ENCODE assay signal across 9 mouse cellular contexts in the genomic region with DNA sequence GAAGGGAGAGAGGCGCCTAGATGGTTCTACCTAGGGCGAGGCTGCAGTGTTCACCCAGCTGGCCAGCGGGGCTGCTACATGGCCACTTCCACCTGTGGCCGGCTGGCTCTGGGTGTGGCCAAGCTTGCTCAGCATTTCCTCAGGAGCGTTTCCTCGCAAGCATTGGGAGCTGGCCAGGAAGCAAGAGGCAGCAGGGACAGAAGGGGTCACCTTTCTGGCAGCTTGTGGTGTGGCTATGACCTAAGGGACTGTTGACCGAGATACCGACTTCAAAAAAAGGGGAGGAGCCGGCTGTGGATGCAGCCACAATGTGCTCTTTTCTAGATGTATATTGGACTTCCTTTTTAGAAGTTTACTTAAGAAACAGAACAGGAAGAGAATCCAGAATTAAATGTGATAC. TPM values are rescaled to one million over a fixed set of nuclear protein-coding genes. Genes with fewer than 3 reads are reported as not detected.
DNase-seq lines count a peak whose midpoint lies in the region; TF ChIP-seq lines count a peak whose summit lies in the region.
"Had no signal": no experiment of that assay in that cellular context is flagged by ENCODE, and none has a peak within 500 bp of the region (broad histone marks: within the 10 kb centered on the region; RNA-seq: fewer than 3 reads in every experiment).

No protein-coding gene starts in this region.

- no peak for TF ChIP-seq CTCF in bone marrow macrophage, adult 2 months (IDR thresholded peaks at IDR 0.05; ENCODE audit: low read depth, low read length)

- peak; percentile 44 to 58 for DNase-seq in gastrocnemius, postnatal 36 days
- peak; percentile 45 for DNase-seq in kidney, adult 18-20 months
- DNase-seq in lung, postnatal 10 days: peak; percentile 75
- no peak for DNase-seq in layer of hippocampus, postnatal 14 days (ENCODE audit: low spot score in 2 of 2)
- DNase-seq in thymus, adult 18-20 months: no peak
- DNase-seq in ovary, postnatal 14 days (ENCODE audit: low spot score): no peak
- DNase-seq: cerebellum, adult 8-10 months; right cerebral cortex, adult 18-20 months had no signal

- intact Hi-C loops in gastrocnemius, postnatal 36 days (cut with DNase I): no loop called here

- peak overlapping the region; percentile 76 for H3K27ac ChIP-seq in bone marrow macrophage, adult 2 months (ENCODE audit: insufficient read depth, low read depth, low read length)

- no peak overlapping the region for H3K4me3 ChIP-seq in bone marrow macrophage, adult 2 months (ENCODE audit: insufficient read depth, low read length)

- peaks cover 27% of the 10 kb centered on the region for H3K4me1 ChIP-seq in bone marrow macrophage, adult 2 months (ENCODE audit: control insufficient read depth, insufficient read depth, low read length)

- no peak for TF ChIP-seq POLR2A in bone marrow macrophage, adult 2 months (IDR thresholded peaks at IDR 0.05; ENCODE audit: borderline replicate concordance, low read depth, low read length)

RNA-seq across cellular contexts. Expression of gene Pmp22, which starts 0.6 kb away (rescaled TPM):
- 336 and 347 TPM in 2 replicates for polyA plus RNA-seq in bone marrow macrophage, adult 2 months (2012; ENCODE audit: insufficient read depth, insufficient read length, missing spikeins)
- 10 to 100 TPM; 36.3 to 69.3 TPM for total RNA-seq in gastrocnemius, postnatal 36 days (2021)
- total RNA-seq in layer of hippocampus, postnatal 14 days (2021): 10 to 100 TPM; 22.4 to 22.6 TPM

Comparison
In these comparisons a context has a peak if more than half of its experiments do, and no peak if none do; other contexts are left out.
1. DNase-seq: peak in gastrocnemius, postnatal 36 days (2 of 2), kidney, adult 18-20 months (single experiment) and lung, postnatal 10 days (single experiment); none in layer of hippocampus, postnatal 14 days (0 of 2), thymus, adult 18-20 months (0 of 2) and ovary, postnatal 14 days (single experiment).